Mouse (Mus musculus) thymus, postnatal 4 days (tissue): ENCODE measurements around the gene Grb10.

Experiments used
- DNase-seq: peaks from one replicate; pipeline ENCODE4 v3.0.0; 2021

Gene Grb10

DNA sequence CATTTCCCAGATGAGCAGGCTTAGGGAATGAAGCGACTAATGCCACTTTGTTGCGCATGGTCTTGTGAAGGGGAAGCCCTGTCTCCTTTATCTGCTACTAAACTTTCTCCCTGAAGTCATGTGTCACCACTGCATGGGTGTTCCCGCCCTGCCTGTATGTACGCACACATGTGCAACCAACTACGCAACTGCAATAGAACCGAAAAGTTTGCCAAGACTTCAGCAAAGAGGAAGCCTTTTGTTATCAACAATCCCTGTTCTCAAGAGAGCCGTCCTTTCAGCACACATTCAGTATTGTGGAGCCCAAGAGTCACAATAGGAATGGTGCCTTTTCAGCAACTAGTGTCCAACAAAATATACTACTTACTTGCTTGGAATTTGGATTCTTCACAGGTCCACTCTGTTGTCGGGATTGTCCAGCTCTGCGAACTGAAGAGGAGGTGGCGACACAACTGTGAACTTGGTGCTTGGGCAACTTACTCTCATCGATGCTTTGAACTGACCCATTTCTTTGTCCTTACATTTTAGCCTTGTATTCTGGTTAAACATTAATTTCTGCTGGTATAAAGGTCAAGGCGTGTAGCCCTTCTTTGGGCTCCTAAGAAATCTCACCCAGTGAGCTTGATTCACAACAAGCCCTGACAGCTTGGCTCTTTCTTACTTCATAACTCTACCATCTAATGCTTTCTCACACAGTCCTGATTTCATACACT is 140.7 kb downstream of the Grb10 start, which contains the start of gene Ddc:
Gene Ddc (minus strand): TSS at position 500 of the 713 bp plus-strand sequence.
- DNase-seq, result no peak

DNA sequence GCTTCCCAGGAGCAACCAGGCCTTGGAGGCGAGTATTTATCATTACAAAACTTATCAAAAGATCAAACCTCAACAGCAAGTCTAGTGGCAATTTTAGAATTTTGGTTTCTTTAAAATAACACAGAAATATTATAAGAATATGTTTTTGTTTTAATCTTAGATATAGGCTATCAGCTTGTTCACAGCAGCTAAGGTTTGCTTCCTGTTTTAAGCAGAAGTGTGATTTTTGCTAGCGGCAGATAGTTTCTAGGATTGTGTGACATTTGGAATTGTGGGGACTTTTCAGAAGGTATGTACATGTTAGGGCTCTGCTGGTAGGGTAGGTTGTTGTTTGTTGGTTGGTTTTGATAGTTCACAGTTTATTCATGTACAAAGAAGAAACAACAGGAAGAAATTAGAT is 143.0 kb downstream of the Grb10 start:
- DNase-seq, result no peak

DNA sequence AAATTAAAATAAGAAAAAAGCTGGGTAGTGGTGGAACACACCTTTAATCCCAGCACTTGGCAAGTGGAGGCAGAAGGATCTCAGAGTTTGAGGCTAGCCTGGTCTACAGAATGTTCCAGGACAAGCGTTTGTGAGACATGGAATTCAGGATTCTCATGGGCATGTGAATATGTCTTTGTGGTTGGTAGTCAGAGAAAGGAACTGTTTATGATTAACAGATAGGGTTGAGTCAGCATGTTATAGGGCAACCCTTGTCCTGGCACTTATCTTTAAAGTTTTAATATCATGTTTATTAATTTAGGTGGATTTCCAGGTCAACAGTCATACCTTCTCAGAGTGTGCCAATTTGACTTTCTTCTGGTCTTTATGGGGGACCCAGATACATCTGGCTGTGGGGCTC is 144.7 kb downstream of the Grb10 start:
- no peak for DNase-seq

DNA sequence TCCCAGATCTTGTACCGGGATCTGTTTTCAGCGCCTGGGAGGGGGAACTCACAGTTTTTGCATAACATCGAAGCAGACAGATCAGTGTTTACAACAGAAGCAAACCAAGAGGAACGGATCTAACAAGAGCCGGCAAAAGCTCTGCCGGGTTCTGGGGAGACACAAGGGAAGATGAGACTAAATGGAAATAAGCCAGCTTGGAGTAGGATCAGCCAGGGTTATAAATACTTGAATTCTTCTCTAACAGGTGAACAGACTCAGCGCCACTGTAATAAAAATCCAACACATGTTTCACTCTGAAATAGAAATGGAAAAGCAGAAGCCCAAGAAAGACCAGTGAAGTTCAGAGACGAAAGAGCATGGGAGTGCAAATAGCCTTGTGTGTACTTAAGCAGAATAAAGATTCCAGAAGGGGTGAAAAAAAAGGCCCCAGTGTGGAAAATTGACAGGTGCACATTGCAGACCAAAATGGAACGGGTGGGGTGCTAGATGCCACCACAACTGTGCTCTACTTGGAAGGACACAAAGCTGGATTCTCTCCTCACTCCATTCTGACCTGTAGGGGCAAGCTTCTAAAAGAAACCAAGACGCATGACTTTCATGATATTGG is 145.4 kb downstream of the Grb10 start:
- no peak for DNase-seq

DNA sequence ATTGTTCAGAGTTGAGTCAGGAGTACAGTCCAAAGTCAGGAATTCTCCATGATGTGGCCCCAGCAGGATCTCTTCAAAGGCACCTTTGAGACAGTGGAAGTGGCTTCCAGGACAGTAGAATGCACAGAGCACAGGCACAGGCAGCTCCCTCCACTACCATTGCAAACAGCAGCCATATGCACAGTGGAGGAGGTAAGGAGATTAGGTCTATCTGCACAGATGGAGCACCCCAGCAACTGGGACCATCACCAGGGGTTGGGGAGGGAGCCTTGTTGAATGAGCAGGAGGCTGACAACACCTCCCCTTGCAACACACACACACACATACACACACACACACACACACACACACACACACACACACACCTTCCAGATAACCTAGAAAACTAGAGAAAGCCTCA is 146.7 kb downstream of the Grb10 start:
- DNase-seq, result no peak

DNA sequence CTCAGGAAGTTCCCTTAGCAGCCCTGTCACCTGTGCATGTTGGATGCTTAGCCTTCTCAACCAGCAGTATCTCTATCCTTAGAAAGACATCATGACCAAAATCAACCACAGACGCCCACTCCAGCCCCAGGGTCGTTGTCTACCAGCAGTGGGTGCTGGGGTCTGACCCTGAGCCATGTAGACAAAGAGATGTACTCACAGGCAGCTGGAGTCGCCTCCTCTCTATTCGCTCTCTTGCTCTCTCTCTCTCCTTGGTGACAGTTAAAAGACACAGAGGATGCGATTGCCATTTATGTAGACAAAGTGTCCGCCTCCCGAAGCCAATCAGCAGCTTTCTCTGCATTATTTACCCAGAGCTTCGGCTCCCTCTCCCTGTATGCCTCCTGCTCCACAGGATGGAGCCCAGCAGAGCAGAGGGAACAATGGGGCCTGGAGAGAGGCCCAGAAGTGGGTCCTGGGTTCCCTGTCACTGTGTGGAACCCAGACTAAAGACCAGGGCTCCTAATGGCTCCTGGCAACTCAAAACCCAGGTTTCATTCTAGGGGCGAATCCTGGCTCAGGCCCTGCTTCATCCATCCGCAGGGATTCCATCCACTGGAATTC is 148.2 kb downstream of the Grb10 start:
- DNase-seq, result no peak

DNA sequence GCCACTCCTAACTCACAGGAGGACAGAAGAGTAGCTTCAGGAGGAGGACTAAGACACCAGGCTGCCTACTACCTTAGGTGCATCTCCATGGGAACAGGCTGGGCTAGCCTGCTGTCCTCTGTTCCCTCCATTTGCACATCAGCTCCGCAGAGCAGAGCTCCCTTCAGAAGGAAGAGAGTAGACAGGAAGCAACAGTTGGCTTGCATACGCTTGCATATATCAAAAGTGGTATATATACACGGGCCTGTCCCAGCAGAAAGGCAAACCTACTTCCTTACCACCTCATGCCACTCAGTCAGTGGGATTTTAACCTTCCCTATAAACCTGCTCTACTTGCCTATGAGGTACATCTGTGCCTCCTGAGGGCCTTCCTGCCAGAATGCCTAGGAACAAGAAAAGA is 149.8 kb downstream of the Grb10 start:
- DNase-seq, result peak; percentile 14

DNA sequence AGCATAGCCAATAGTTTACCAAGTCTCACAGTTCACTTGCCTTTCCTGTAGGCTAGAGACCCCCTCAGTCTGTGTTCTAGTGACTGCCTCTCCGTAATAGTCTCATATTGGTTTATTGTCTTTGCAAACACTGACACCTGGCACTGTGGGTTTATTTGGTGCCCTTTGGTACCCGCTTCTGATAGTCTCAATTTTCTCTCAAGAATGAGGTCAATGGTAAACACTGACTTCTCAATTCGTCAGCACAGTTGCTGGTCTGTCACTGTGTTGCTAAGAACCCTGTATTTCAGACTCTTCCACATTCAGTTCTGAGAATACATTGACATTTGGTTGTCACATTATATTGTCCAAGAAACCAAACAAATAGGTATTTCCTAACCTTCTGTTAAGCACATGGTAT is 150.4 kb downstream of the Grb10 start:
- no peak for DNase-seq

DNA sequence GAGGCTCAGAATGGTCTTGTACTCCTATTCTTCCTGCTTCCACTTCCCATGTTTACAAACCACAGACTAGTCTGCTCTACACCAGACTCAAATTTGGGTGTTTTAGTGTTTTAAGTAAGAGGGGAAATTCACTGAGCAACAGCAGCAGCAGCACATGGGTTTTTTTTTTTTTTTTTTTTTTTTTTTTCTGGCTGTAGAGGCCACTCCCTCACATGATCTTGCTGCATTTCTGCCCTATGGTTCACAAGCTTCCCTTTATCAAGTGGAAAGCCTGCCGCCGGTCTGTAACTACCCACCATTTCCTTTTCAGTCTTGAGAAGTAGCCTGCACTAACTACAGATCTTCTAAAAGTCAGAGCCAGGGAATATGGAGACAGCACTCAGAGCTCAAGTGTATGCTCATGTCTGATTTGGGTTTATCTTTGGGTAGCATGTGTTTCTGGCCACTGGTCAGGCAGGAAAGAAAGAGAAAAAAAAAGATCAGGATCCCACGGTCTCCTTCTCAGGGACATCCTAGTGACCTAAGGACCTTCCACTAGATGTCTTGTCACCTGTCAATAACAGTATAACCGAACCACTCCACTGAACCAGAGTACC is 152.0 kb downstream of the Grb10 start:
- DNase-seq, result no peak

DNA sequence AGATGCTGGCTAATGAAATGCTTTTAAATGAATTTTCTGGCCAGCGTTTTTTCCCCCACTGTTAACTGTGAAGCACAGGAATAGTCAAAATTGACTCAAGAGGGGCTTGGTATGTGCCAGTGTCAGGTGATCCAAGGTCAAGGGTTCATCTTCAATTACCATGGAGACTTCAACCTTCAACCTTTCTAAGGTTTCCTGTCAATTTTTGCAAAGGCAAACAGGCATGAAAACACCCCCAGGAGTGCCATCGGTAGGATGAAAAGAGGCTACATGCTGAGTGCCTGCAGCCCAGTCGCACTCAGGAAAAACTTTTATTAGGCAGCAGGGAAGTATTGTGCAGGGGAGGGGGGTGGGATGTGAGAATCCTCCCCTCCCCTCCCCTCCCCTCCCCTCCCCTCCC is 152.6 kb downstream of the Grb10 start:
- no peak for DNase-seq

DNA sequence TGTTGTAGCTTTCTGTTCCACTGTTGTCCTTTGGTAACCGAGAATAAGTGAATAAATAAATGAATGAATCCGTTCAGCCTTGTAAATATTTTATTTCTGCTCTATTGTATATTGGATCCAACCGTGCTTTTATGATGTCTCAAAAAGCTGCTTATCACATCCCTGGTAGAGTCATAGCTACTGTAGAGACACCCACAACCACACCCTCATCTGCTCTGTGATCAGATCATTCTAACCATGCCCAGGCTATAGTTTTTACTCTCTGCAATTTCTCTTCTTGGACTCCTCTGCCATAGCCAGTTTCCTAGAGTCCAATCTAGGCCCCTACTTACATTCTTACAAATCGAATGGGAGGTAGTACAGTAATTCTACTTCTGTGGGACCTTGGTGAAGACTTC is 153.2 kb downstream of the Grb10 start:
- DNase-seq, result no peak

DNA sequence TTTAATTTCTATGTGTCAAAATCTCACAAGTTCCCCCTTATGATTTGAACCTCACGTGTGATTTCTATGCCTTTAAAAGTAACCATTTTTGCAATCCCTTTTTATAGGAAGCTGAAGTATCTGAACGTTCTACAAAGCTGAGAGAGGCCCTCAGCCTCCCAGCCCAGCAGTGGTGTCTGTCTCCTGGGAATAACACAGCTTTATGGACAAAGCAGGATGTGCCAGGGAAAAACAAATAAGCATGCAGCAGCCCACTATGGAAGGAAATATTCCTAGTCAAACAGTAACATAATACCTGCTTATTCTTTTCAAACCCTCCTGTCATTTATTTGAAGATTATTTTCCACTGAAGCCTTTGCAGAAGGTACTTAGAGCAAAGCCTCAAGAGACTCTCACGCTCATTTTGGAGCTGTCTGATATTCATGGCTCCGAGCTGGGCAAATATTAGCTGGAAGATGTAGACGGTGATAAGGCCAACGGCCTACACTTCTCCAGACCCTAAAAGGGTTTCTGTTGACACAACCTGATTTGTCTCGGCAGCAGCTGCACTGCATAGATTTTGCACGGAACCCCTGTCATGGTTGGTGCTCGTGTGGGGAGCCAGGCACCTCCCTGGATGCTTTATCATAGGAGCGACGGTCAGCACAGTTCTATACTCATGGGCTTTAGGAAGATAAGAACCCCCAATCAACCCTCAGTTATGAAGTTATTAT is 153.8 kb downstream of the Grb10 start:
- no peak for DNase-seq

DNA sequence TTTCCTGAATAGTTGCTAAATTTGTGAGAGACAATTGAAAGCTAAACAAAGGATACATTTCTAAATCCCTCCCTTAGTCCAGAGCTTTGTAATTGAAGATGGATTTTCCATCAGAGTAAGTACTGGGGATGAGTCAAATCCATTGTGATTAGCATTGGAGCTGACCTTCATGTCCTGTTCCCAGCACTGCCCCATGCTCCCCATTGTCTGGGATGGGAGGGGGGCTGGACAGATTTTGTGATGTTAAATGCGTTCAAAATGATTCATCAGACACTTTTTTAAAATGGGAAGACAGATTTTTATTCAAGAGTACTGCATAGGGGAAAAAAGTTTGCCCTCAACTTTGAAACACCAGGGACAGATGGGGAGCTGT is 156.7 kb downstream of the Grb10 start:
- DNase-seq, result no peak

DNA sequence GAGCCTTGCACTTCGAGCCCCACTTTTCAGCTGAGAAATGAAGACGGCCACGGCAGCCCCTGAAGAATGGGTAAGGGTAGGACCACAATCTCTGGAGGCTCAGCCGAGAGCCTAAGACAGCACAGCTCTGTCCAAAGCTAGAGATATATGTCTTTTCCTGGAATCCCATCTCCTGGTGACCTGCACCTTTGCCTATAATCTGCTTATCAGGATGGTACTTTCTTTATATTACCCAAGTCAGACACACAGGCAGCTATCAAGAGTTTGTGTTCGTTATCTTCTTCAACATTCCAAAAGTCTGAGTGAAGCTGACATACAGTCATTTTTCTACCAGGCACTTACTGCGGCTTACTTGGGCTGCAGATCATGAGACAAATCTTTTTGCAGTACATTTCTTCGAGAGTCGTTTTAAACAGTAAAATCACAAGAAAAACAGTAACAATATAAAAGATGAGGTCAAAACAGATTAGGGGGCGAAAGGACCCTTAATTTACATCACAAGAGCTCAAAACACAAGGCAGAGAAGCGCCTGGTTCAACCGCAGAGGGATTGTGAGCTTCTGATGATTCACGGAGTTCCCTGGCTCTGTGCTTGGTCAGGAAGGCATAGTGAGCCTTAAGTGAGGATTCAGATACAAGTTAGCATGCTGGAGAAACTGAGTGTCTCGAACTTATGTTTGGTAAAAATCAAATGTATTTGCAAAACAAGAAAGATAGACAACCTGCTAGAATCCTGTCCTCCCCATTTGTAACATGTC is 157.3 kb downstream of the Grb10 start:
- no peak for DNase-seq
